In genomic region chr7:83878676-83879448, GRCm38 (mm10) we compare ENCODE assay signal across 9 mouse cellular contexts. TPM values are rescaled to one million over a fixed set of nuclear protein-coding genes. Genes with fewer than 3 reads are reported as not detected.
A peak's percentile ranks its signal among the peaks of the same experiment; 100 is the strongest.
DNase-seq lines count a peak whose midpoint lies in the region; ATAC-seq and TF ChIP-seq lines count a peak whose summit lies in the region.
"Had no signal": no experiment of that assay in that cellular context is flagged by ENCODE, and none has a peak within 500 bp of the region (broad histone marks: within the 10 kb centered on the region; RNA-seq: fewer than 3 reads in every experiment).

No protein-coding gene starts in this region.

- H3K4me2 ChIP-seq in midbrain, postnatal 0 days (ENCODE audit: low read depth, low read length, poor library complexity, severe bottlenecking): peak overlapping the region; percentile 28

- DNase-seq in lung, adult 2 months: no peak
- no peak for DNase-seq in lung, postnatal 10 days
- DNase-seq in embryo, embryonic 10 days (ENCODE audit: low spot score): peak; percentile 75
- DNase-seq in induced T-regulatory cell, adult 2 months (ENCODE audit: low read depth): peak; percentile 37
- DNase-seq in midbrain, postnatal 0 days (ENCODE audit: low spot score): peak; percentile 60
- no peak for DNase-seq in cerebellum, postnatal 36 days
- DNase-seq in c-Kit-positive CD71-positive TER-119-positive erythroid progenitor cells, embryonic 14.5 days (ENCODE audit: low spot score): no peak
- DNase-seq in urinary bladder, postnatal 4 days (ENCODE audit: low spot score in 2 of 2): no peak

- peak overlapping the region; percentile 44; the same call in 1 of the 2 replicates for H3K27ac ChIP-seq in midbrain, postnatal 0 days (ENCODE audit: low read depth, low read length)

- ATAC-seq in midbrain, postnatal 0 days (ENCODE audit: low FRiP score): no peak

- no peak overlapping the region for H3K9ac ChIP-seq in midbrain, postnatal 0 days (replicated peaks; ENCODE audit: low read length, poor library complexity, severe bottlenecking)

- no peak for TF ChIP-seq POLR2A in lung, adult 2 months (IDR thresholded peaks at IDR 0.05; ENCODE audit: borderline replicate concordance, extremely low read depth, low read depth, low read length)

- H3K9me3 ChIP-seq in midbrain, postnatal 0 days (ENCODE audit: low read length): no peaks in the 10 kb centered on the region

- H3K4me1 ChIP-seq in lung, adult 2 months (ENCODE audit: control insufficient read depth, insufficient read depth, low read length): peaks cover 22% of the 10 kb centered on the region
- peaks cover 25% of the 10 kb centered on the region for H3K4me1 ChIP-seq in midbrain, postnatal 0 days (ENCODE audit: insufficient read depth, low read length)

- TF ChIP-seq CTCF in lung, adult 2 months (IDR thresholded peaks at IDR 0.05; ENCODE audit: insufficient read depth, low read length): no peak
- TF ChIP-seq CTCF in midbrain, postnatal 0 days (IDR thresholded peaks at IDR 0.05): no peak

- no peaks in the 10 kb centered on the region for H3K27me3 ChIP-seq in midbrain, postnatal 0 days (ENCODE audit: insufficient read depth, low read length)
- H3K27me3 ChIP-seq: megakaryocyte, embryonic 14.5 days had no signal

- 12% methylated on average over 5 of the region's 5 CpGs for WGBS in lung, adult 2 months
- 5% methylated on average over 5 of the region's 5 CpGs for WGBS in midbrain, postnatal 0 days

- H3K36me3 ChIP-seq in midbrain, postnatal 0 days (ENCODE audit: insufficient read depth, low read length): peaks cover 6% of the 10 kb centered on the region; the same call in 1 of the 2 replicates

- peak overlapping the region; percentile 11 for H3K4me3 ChIP-seq in lung, adult 2 months (replicated peaks; ENCODE audit: extremely low read depth, low read depth, low read length)
- no peak overlapping the region for H3K4me3 ChIP-seq in midbrain, postnatal 0 days (ENCODE audit: low read depth, low read length)
- H3K4me3 ChIP-seq: megakaryocyte, embryonic 14.5 days had no signal

RNA-seq across cellular contexts. Expression of gene Tlnrd1, which starts 5.2 kb away (rescaled TPM):
- 49.2 and 68.8 TPM in 2 replicates for polyA plus RNA-seq in lung, adult 2 months (2012; rRNA removed)
- total RNA-seq in midbrain, postnatal 0 days (2014; rRNA removed): 49.8 and 54.9 TPM in 2 replicates
- 9.5 and 10.7 TPM in 2 replicates for polyA plus RNA-seq in midbrain, postnatal 0 days (2015; fragmentation: Nextera tagmentation; extraction: Ambion mirVana)

RNA-seq across cellular contexts. Expression of gene Mesd, which starts 5.4 kb away (rescaled TPM):
- polyA plus RNA-seq in lung, adult 2 months (2012; rRNA removed): 9.2 and 15.0 TPM in 2 replicates
- 26.0 and 50.2 TPM in 2 replicates for total RNA-seq in midbrain, postnatal 0 days (2014; rRNA removed)
- 69.1 and 75.0 TPM in 2 replicates for polyA plus RNA-seq in midbrain, postnatal 0 days (2015; fragmentation: Nextera tagmentation; extraction: Ambion mirVana)

Comparison
In these comparisons a context has a peak if more than half of its experiments do, and no peak if none do; other contexts are left out.
1. DNase-seq: peak in embryo, embryonic 10 days (single experiment), induced T-regulatory cell, adult 2 months (single experiment) and midbrain, postnatal 0 days (single experiment); none in lung, adult 2 months (single experiment), lung, postnatal 10 days (single experiment), cerebellum, postnatal 36 days (0 of 2), c-Kit-positive CD71-positive TER-119-positive erythroid progenitor cells, embryonic 14.5 days (single experiment) and urinary bladder, postnatal 4 days (0 of 2).